Mouse (Mus musculus): ENCODE results near the gene Gusb. TPM values are rescaled to one million over a fixed set of nuclear protein-coding genes. Genes with fewer than 3 reads are reported as not detected.

Gusb gene
- polyA plus RNA-seq, 1 experiment, result 22.6 TPM

DNA sequence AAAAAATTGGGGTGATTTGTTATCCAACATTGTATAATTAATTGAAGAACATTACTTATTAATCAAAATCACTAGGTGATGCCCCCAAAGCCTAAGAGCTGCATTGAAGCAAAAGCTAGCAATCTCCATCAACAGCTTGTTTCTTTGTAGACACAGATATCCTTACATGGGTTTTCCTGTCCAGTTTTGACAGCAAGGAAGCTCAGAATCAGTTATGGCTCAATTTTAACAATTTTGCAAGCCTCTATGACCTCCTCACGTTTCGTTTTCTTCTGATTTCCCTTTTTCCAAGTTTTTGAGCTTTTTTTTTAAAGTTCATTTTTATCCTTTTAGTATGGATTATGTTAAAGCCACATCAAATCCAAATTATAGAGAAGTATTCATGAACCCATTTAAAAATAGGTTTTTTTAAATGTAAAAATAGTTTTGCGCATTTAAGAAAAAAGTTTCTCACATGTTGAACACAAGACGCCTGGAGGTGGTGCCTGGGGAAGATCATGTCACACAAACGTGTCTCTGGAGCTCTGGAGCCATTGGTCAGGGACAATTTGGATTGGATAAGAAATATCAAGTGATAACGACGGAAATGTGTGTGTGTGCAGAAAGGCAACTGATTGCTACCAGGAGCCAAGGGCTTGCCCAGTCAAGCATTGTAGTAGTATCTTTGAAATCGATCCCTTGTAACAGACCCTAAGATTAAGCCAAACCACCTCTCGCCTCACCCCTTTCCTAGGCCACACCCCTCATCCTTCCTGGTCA is 61.9 kb downstream of the Gusb start:
- WGBS, result under 1% methylated on average over 9 of the region's 9 CpGs
- peak overlapping the region; percentile 13; the same call in 1 of the 2 replicates for H3K27ac ChIP-seq (ENCODE audit: control insufficient read depth, insufficient read depth, low read depth, low read length, poor library complexity)
- TF ChIP-seq CTCF (IDR thresholded peaks at IDR 0.05; ENCODE audit: control insufficient read depth, insufficient read depth, low read length) (no peak), POLR2A (IDR thresholded peaks at IDR 0.05; ENCODE audit: borderline replicate concordance, control insufficient read depth, low read depth, low read length) (no peak)
- peak overlapping the region; percentile 76 for H3K4me3 ChIP-seq (replicated peaks; ENCODE audit: control insufficient read depth, low read depth, low read length)
- H3K4me1 ChIP-seq (ENCODE audit: control insufficient read depth, insufficient read depth, low read length), result no peaks in the 10 kb centered on the region; the same call in 1 of the 2 replicates

DNA sequence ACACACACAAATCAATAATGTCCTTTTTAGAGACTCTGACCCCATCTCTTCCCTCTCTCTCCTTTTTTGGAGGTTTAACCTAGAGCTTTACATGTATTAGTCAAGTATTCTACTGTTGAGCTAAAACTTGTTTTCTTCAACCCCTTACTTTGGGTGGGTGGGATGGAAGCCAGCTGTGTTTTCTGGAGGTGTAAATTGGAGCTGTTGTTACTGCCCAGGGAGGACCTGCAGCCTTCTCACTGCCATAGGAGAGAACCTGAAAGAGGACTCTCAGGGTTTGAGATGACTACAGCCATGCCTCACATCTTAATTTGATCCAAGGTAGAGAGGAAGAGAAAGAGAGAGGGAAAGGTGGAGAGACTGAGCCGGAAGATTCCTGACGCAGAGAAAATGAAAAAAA is 62.6 kb downstream of the Gusb start:
- no peaks in the 10 kb centered on the region; the same call in 1 of the 2 replicates for H3K4me1 ChIP-seq (ENCODE audit: control insufficient read depth, insufficient read depth, low read length)
- H3K27ac ChIP-seq (ENCODE audit: control insufficient read depth, insufficient read depth, low read depth, low read length, poor library complexity), result no peak overlapping the region
- 38% methylated on average over 2 of the region's 2 CpGs for WGBS
- TF ChIP-seq CTCF (IDR thresholded peaks at IDR 0.05; ENCODE audit: control insufficient read depth, insufficient read depth, low read length) (no peak), POLR2A (IDR thresholded peaks at IDR 0.05; ENCODE audit: borderline replicate concordance, control insufficient read depth, low read depth, low read length) (no peak)
- H3K4me3 ChIP-seq (replicated peaks; ENCODE audit: control insufficient read depth, low read depth, low read length), result no peak overlapping the region

Other genes with a start within 250 kb of the Gusb start
- 4.3 and 11.1 TPM in 2 replicates for gene Psph, start 215.6 kb downstream of the Gusb start, polyA plus RNA-seq (2011; ENCODE audit: insufficient read depth, insufficient read length, low replicate concordance, missing spikeins)
- gene Sumf2, start 156.1 kb downstream of the Gusb start, polyA plus RNA-seq (2011; ENCODE audit: insufficient read depth, insufficient read length, low replicate concordance, missing spikeins), result 7.7 and 16.3 TPM in 2 replicates
- gene Chchd2, start 115.6 kb downstream of the Gusb start, polyA plus RNA-seq (2011; ENCODE audit: insufficient read depth, insufficient read length, low replicate concordance, missing spikeins), result 657 and 717 TPM in 2 replicates
- gene Zbed5, start 107.3 kb downstream of the Gusb start, polyA plus RNA-seq (2011; ENCODE audit: insufficient read depth, insufficient read length, low replicate concordance, missing spikeins), result 1.5 TPM in 1 of 2 replicates, not detected in the other
- gene Phkg1, start 104.5 kb downstream of the Gusb start, polyA plus RNA-seq (2011; ENCODE audit: insufficient read depth, insufficient read length, low replicate concordance, missing spikeins), result 6.4 TPM in 1 of 2 replicates, not detected in the other
- not detected in 2 replicates for gene Nupr1l, start 94.5 kb downstream of the Gusb start, polyA plus RNA-seq (2011; ENCODE audit: insufficient read depth, insufficient read length, low replicate concordance, missing spikeins)
- gene Vkorc1l1, start 61.1 kb downstream of the Gusb start, polyA plus RNA-seq (2011; ENCODE audit: insufficient read depth, insufficient read length, low replicate concordance, missing spikeins), result 14.4 and 15.2 TPM in 2 replicates
- 14.9 and 37.1 TPM in 2 replicates for gene Asl, start 26.2 kb upstream of the Gusb start, polyA plus RNA-seq (2011; ENCODE audit: insufficient read depth, insufficient read length, low replicate concordance, missing spikeins)
- 10.5 and 18.0 TPM in 2 replicates for gene Crcp, start 26.2 kb upstream of the Gusb start, polyA plus RNA-seq (2011; ENCODE audit: insufficient read depth, insufficient read length, low replicate concordance, missing spikeins)
- 3.1 and 5.2 TPM in 2 replicates for gene Tpst1, start 70.3 kb upstream of the Gusb start, polyA plus RNA-seq (2011; ENCODE audit: insufficient read depth, insufficient read length, low replicate concordance, missing spikeins)
- 6.1 and 6.6 TPM in 2 replicates for gene Kctd7, start 141.8 kb upstream of the Gusb start, polyA plus RNA-seq (2011; ENCODE audit: insufficient read depth, insufficient read length, low replicate concordance, missing spikeins)
- gene Rabgef1, start 168.7 kb upstream of the Gusb start, polyA plus RNA-seq (2011; ENCODE audit: insufficient read depth, insufficient read length, low replicate concordance, missing spikeins), result 16.9 and 36.5 TPM in 2 replicates
- 15.0 and 25.2 TPM in 2 replicates for gene Tmem248, start 214.0 kb upstream of the Gusb start, polyA plus RNA-seq (2011; ENCODE audit: insufficient read depth, insufficient read length, low replicate concordance, missing spikeins)